Mouse (Mus musculus): ENCODE measurements around the gene Ikzf2.

Ikzf2 gene

GRCm38 (mm10) chr1:69513595-69514250, 173.3 kb downstream of the Ikzf2 start:
- no peak for DNase-seq (ENCODE audit: low read depth)

- DNase-seq (ENCODE audit: low read depth), result no peak
Measured at GRCm38 (mm10) chr1:69508275-69508674, 178.8 kb downstream of the Ikzf2 start.

- DNase-seq (ENCODE audit: low read depth), result no peak
Measured at GRCm38 (mm10) chr1:69507513-69507912, 179.5 kb downstream of the Ikzf2 start.

GRCm38 (mm10) chr1:69506615-69507159, 180.4 kb downstream of the Ikzf2 start:
- no peak for DNase-seq (ENCODE audit: low read depth)

GRCm38 (mm10) chr1:69506011-69506410, 181.0 kb downstream of the Ikzf2 start:
- no peak for DNase-seq (ENCODE audit: low read depth)

GRCm38 (mm10) chr1:69500388-69500787, 186.7 kb downstream of the Ikzf2 start:
- no peak for DNase-seq (ENCODE audit: low read depth)

- DNase-seq (ENCODE audit: low read depth), result no peak
Measured at GRCm38 (mm10) chr1:69499652-69500051, 187.4 kb downstream of the Ikzf2 start.

GRCm38 (mm10) chr1:69498862-69499306, 188.2 kb downstream of the Ikzf2 start:
- no peak for DNase-seq (ENCODE audit: low read depth)

GRCm38 (mm10) chr1:69496055-69496454, 191.0 kb downstream of the Ikzf2 start:
- DNase-seq (ENCODE audit: low read depth), result no peak

GRCm38 (mm10) chr1:69493309-69494047, 193.6 kb downstream of the Ikzf2 start:
- DNase-seq (ENCODE audit: low read depth), result no peak

- DNase-seq (ENCODE audit: low read depth), result no peak
Measured at GRCm38 (mm10) chr1:69492013-69492412, 195.0 kb downstream of the Ikzf2 start.

- no peak for DNase-seq (ENCODE audit: low read depth)
Measured at GRCm38 (mm10) chr1:69489026-69489425, 198.0 kb downstream of the Ikzf2 start.

- DNase-seq (ENCODE audit: low read depth), result no peak
Measured at GRCm38 (mm10) chr1:69488625-69489024, 198.4 kb downstream of the Ikzf2 start.
